Comparison of ENCODE assay signal across 8 mouse cellular contexts in genomic region chr1:171043594-171044153, GRCm38 (mm10). TPM values are rescaled to one million over a fixed set of nuclear protein-coding genes. Genes with fewer than 3 reads are reported as not detected.
DNase-seq lines count a peak whose midpoint lies in the region; ATAC-seq and TF ChIP-seq lines count a peak whose summit lies in the region.

No protein-coding gene starts in this region.

- H3K4me2 ChIP-seq in heart, embryonic 14.5 days (ENCODE audit: low read length): peak overlapping the region; percentile 61
- H3K4me2 ChIP-seq in forebrain, postnatal 0 days (ENCODE audit: low read depth): peak overlapping the region; percentile 49

- no peak overlapping the region for H3K9ac ChIP-seq in heart, embryonic 14.5 days (ENCODE audit: low read length)
- H3K9ac ChIP-seq in MEL (ENCODE audit: control insufficient read depth, low read depth, low read length, poor library complexity, severe bottlenecking): peak overlapping the region; percentile 88
- 0 out of 2 replicates have a peak overlapping the region, but pooled peaks have one; percentile 57 for H3K9ac ChIP-seq in forebrain, postnatal 0 days

- H3K27me3 ChIP-seq in heart, embryonic 14.5 days (ENCODE audit: control insufficient read depth, insufficient read depth, low read length): no peaks in the 10 kb centered on the region
- no peaks in the 10 kb centered on the region for H3K27me3 ChIP-seq in MEL (ENCODE audit: control insufficient read depth in 1 of 2, insufficient read depth in 2 of 2, low read length in 2 of 2)
- no peaks in the 10 kb centered on the region for H3K27me3 ChIP-seq in forebrain, postnatal 0 days (ENCODE audit: insufficient read depth, low read length)

- H3K79me2 ChIP-seq in MEL (ENCODE audit: control insufficient read depth, insufficient read depth, low read length, poor library complexity): no peaks in the 10 kb centered on the region; the same call in 1 of the 2 replicates
- H3K79me2 ChIP-seq in macrophage (ENCODE audit: inconsistent target): no peaks in the 10 kb centered on the region

- no peaks in the 10 kb centered on the region for H3K36me3 ChIP-seq in heart, embryonic 14.5 days (ENCODE audit: control insufficient read depth, insufficient read depth, low read length)
- peaks cover 0 to 5% of the 10 kb centered on the region in 2 experiments; a peak in 2 of 4 replicates for H3K36me3 ChIP-seq in MEL (ENCODE audit: control insufficient read depth in 1 of 2, insufficient read depth in 2 of 2, low read length in 2 of 2)
- H3K36me3 ChIP-seq in forebrain, postnatal 0 days (ENCODE audit: insufficient read depth): no peaks in the 10 kb centered on the region
- no peaks in the 10 kb centered on the region for H3K36me3 ChIP-seq in macrophage (ENCODE audit: inconsistent target)

- no peak for DNase-seq in heart, adult 9 months (ENCODE audit: low spot score in 2 of 2)
- peak; percentile 73 for DNase-seq in MEL (ENCODE audit: low read depth, low spot score)
- DNase-seq in forebrain, postnatal 0 days: peak; percentile 13
- DNase-seq in thymus, postnatal 25 days: no peak
- no peak for DNase-seq in adrenal gland, postnatal 4 days (ENCODE audit: low spot score in 2 of 2)
- DNase-seq in adrenal gland, adult 8-10 months: no peak

- no peak for ATAC-seq in heart, embryonic 14.5 days (ENCODE audit: insufficient number of reproducible peaks, insufficient read depth, low FRiP score, low read depth)
- no peak for ATAC-seq in forebrain, postnatal 0 days

- H3K27ac ChIP-seq in heart, embryonic 14.5 days (replicated peaks in 1 of 2; ENCODE audit: control insufficient read depth in 1 of 2, insufficient read depth in 1 of 2, low read depth in 2 of 2, low read length in 2 of 2): no peak overlapping the region
- H3K27ac ChIP-seq in MEL (ENCODE audit: control insufficient read depth, low read depth, low read length) (peak overlapping the region; percentile 96), macrophage (no peak overlapping the region)
- H3K27ac ChIP-seq in forebrain, postnatal 0 days (ENCODE audit: low read depth, low read length): peak overlapping the region; percentile 80

- no peaks in the 10 kb centered on the region for H3K4me1 ChIP-seq in heart, embryonic 14.5 days (ENCODE audit: control insufficient read depth in 2 of 2, insufficient read depth in 2 of 2, low read length in 2 of 2)
- peaks cover 0 to 10% of the 10 kb centered on the region in 2 experiments; a peak in 2 of 4 replicates for H3K4me1 ChIP-seq in MEL (ENCODE audit: control insufficient read depth in 1 of 2, insufficient read depth in 2 of 2, low read length in 2 of 2)
- H3K4me1 ChIP-seq in forebrain, postnatal 0 days (ENCODE audit: insufficient read depth): no peaks in the 10 kb centered on the region

- peak in 2 of 3 experiments; percentile 31 to 48; a peak in 3 of 6 replicates for TF ChIP-seq CTCF in MEL (IDR thresholded peaks at IDR 0.05 in 2 of 3, conservative IDR thresholded peaks at IDR 0.05 in 1 of 3; ENCODE audit: control insufficient read depth in 1 of 3, insufficient read depth in 1 of 3, low read depth in 2 of 3, low read length in 3 of 3, poor library complexity in 1 of 3, severe bottlenecking in 1 of 3)
- TF ChIP-seq CTCF in forebrain, postnatal 0 days (IDR thresholded peaks at IDR 0.05; ENCODE audit: low read depth): peak; percentile 45

- 70% methylated on average over 3 of the region's 3 CpGs for WGBS in heart, embryonic 14.5 days
- 68% methylated on average over 3 of the region's 3 CpGs for WGBS in forebrain, postnatal 0 days
- WGBS in macrophage (ENCODE audit: missing documents): 75% methylated on average over 3 of the region's 3 CpGs

- no peak for TF ChIP-seq RAD21 in MEL (IDR thresholded peaks at IDR 0.05; ENCODE audit: low read depth, low read length)

- H3K9me3 ChIP-seq in heart, embryonic 14.5 days (ENCODE audit: control insufficient read depth, low read length): no peaks in the 10 kb centered on the region
- no peaks in the 10 kb centered on the region for H3K9me3 ChIP-seq in MEL (replicated peaks; ENCODE audit: insufficient read depth, low read length)
- no peaks in the 10 kb centered on the region for H3K9me3 ChIP-seq in forebrain, postnatal 0 days (ENCODE audit: low read length)

- H3K4me3 ChIP-seq in heart, embryonic 14.5 days (ENCODE audit: control insufficient read depth in 1 of 2, insufficient read depth in 1 of 2, low read depth in 1 of 2, low read length in 2 of 2): peak overlapping the region in 1 of 2 experiments; percentile 68; a peak in 2 of 4 replicates
- peak overlapping the region; percentile 67 to 75 for H3K4me3 ChIP-seq in MEL (ENCODE audit: control insufficient read depth in 1 of 2, insufficient read depth in 1 of 2, low read depth in 2 of 2, low read length in 2 of 2)
- peak overlapping the region; percentile 63 for H3K4me3 ChIP-seq in forebrain, postnatal 0 days (ENCODE audit: low read depth, low read length)
- H3K4me3 ChIP-seq in macrophage (ENCODE audit: inconsistent target): peak overlapping the region; percentile 48

- TF ChIP-seq EP300 in MEL (IDR thresholded peaks at IDR 0.05; ENCODE audit: low read depth in 1 of 2, low read length in 2 of 2): no peak

- no peak for TF ChIP-seq POLR2A in MEL (IDR thresholded peaks at IDR 0.05; ENCODE audit: control insufficient read depth in 1 of 2, insufficient read depth in 1 of 2, low read depth in 1 of 2, low read length in 2 of 2, poor library complexity in 1 of 2)

TF ChIP-seq in MEL, 35 proteins besides CTCF, POLR2A, EP300 and RAD21:
- TF ChIP-seq USF1 (IDR thresholded peaks at IDR 0.05; ENCODE audit: low read depth, low read length) (no peak), ELF1 (IDR thresholded peaks at IDR 0.05; ENCODE audit: low read depth, low read length) (no peak), SIN3A (IDR thresholded peaks at IDR 0.05; ENCODE audit: low read length) (no peak), JUND (IDR thresholded peaks at IDR 0.05; ENCODE audit: low read depth, low read length) (no peak), MYB (IDR thresholded peaks at IDR 0.05; ENCODE audit: low read depth, low read length) (no peak), TAL1 (IDR thresholded peaks at IDR 0.05; ENCODE audit: low read length) (no peak), HCFC1 (IDR thresholded peaks at IDR 0.05; ENCODE audit: low read depth, low read length) (no peak), KAT2A (conservative IDR thresholded peaks at IDR 0.05; ENCODE audit: low read depth, low read length) (no peak), NELFE (IDR thresholded peaks at IDR 0.05; ENCODE audit: low read depth, low read length) (no peak), ETS1 (IDR thresholded peaks at IDR 0.05; ENCODE audit: low read depth, low read length) (no peak), MXI1 (IDR thresholded peaks at IDR 0.05; ENCODE audit: low read depth, low read length) (no peak), TBP (IDR thresholded peaks at IDR 0.05; ENCODE audit: low read depth, low read length) (no peak), CHD2 (IDR thresholded peaks at IDR 0.05; ENCODE audit: low read length) (no peak), POLR2AphosphoS2 (IDR thresholded peaks at IDR 0.05; ENCODE audit: low read length) (no peak), TCF12 (IDR thresholded peaks at IDR 0.05; ENCODE audit: low read depth, low read length) (no peak), USF2 (IDR thresholded peaks at IDR 0.05; ENCODE audit: borderline replicate concordance in 1 of 2, insufficient read depth in 1 of 2, low read depth in 1 of 2, low read length in 2 of 2) (no peak), UBTF (IDR thresholded peaks at IDR 0.05; ENCODE audit: borderline replicate concordance, insufficient read depth, low read depth, low read length) (no peak), NRF1 (IDR thresholded peaks at IDR 0.05; ENCODE audit: insufficient read depth, low read depth, low read length, poor library complexity, severe bottlenecking) (no peak), ZMIZ1 (IDR thresholded peaks at IDR 0.05; ENCODE audit: low read depth, low read length) (no peak)

RNA-seq across cellular contexts. Expression of gene Fcgr3, which starts 21.1 kb away (rescaled TPM):
- 9.7 and 9.8 TPM in 2 replicates for polyA plus RNA-seq in heart, embryonic 14.5 days (2014; fragmentation: Nextera tagmentation; extraction: Ambion mirVana)
- total RNA-seq in MEL (2012; rRNA removed): 0.39 and 0.62 TPM in 2 replicates
- 1 to 10 TPM in 1 of 2 experiments, not detected in 1; 6.1 TPM for polyA plus RNA-seq in MEL (2012; ENCODE audit: insufficient read depth in 1 of 2, insufficient read length in 2 of 2, low read depth in 1 of 2, low replicate concordance in 2 of 2, missing spikeins in 1 of 2)
- 13.5 and 14.9 TPM in 2 replicates for total RNA-seq in forebrain, postnatal 0 days (2014; rRNA removed)
- 13.9 and 14.6 TPM in 2 replicates for polyA plus RNA-seq in forebrain, postnatal 0 days (2015; fragmentation: Nextera tagmentation; extraction: Ambion mirVana)
- 100 to 1,000 TPM in 2 of 26 experiments, 10 to 100 TPM in 24; 11.2 to 126 (median 31.3) TPM for total RNA-seq in macrophage (2018; cell fraction: chromatin; rRNA removed)
- total RNA-seq in macrophage (2018; cell fraction: cytosol; rRNA removed): 1,000 to 10,000 TPM in 1 of 26 experiments, 100 to 1,000 TPM in 25; 241 to 1,033 (median 488) TPM
- 100 to 1,000 TPM in 22 of 26 experiments, 10 to 100 TPM in 4; 68.5 to 379 (median 158) TPM for total RNA-seq in macrophage (2018; cell fraction: nucleus; rRNA removed)
- polyA plus RNA-seq in macrophage (2018): 921 to 1,206 TPM (median 1,155 TPM) in 3 replicates
- total RNA-seq in adrenal gland, postnatal 4 days (2021): 10 to 100 TPM; 13.8 to 15.7 TPM
- total RNA-seq in adrenal gland, adult 8-10 months (2022): 10 to 100 TPM; 11.4 to 29.7 (median 23.1) TPM

RNA-seq across cellular contexts. Expression of gene Fcgr4, which starts 25.0 kb away (rescaled TPM):
- 1.0 and 1.5 TPM in 2 replicates for polyA plus RNA-seq in heart, embryonic 14.5 days (2014; fragmentation: Nextera tagmentation; extraction: Ambion mirVana)
- not detected in 2 replicates for total RNA-seq in MEL (2012; rRNA removed)
- not detected for polyA plus RNA-seq in MEL (2012; ENCODE audit: insufficient read depth in 1 of 2, insufficient read length in 2 of 2, low read depth in 1 of 2, low replicate concordance in 2 of 2, missing spikeins in 1 of 2)
- 0.76 TPM in 1 of 2 replicates, not detected in the other for total RNA-seq in forebrain, postnatal 0 days (2014; rRNA removed)
- polyA plus RNA-seq in forebrain, postnatal 0 days (2015; fragmentation: Nextera tagmentation; extraction: Ambion mirVana): 0.44 and 0.67 TPM in 2 replicates
- 10 to 100 TPM in 18 of 26 experiments, 1 to 10 TPM in 8; 2.8 to 51.5 (median 15.7) TPM for total RNA-seq in macrophage (2018; cell fraction: chromatin; rRNA removed)
- 100 to 1,000 TPM; 164 to 540 (median 249) TPM for total RNA-seq in macrophage (2018; cell fraction: cytosol; rRNA removed)
- 100 to 1,000 TPM in 12 of 26 experiments, 10 to 100 TPM in 14; 45.3 to 292 (median 97.1) TPM for total RNA-seq in macrophage (2018; cell fraction: nucleus; rRNA removed)
- polyA plus RNA-seq in macrophage (2018): 192 to 337 TPM (median 269 TPM) in 3 replicates
- total RNA-seq in adrenal gland, postnatal 4 days (2021): 1 to 10 TPM; 1.8 to 2.1 TPM
- total RNA-seq in adrenal gland, adult 8-10 months (2022): 1 to 10 TPM; 4.1 to 7.5 (median 6.1) TPM

Comparison
In these comparisons a context has a peak if more than half of its experiments do, and no peak if none do; other contexts are left out.
1. H3K27ac ChIP-seq: peak in MEL (single experiment) and forebrain, postnatal 0 days (single experiment); none in heart, embryonic 14.5 days (0 of 2) and macrophage (single experiment).
2. DNase-seq: peak in MEL (single experiment) and forebrain, postnatal 0 days (single experiment); none in heart, adult 9 months (0 of 2), thymus, postnatal 25 days (single experiment), adrenal gland, postnatal 4 days (0 of 2) and adrenal gland, adult 8-10 months (single experiment).